Mouse (Mus musculus): ENCODE results near the gene Iqsec1.

The Iqsec1 gene

DNA sequence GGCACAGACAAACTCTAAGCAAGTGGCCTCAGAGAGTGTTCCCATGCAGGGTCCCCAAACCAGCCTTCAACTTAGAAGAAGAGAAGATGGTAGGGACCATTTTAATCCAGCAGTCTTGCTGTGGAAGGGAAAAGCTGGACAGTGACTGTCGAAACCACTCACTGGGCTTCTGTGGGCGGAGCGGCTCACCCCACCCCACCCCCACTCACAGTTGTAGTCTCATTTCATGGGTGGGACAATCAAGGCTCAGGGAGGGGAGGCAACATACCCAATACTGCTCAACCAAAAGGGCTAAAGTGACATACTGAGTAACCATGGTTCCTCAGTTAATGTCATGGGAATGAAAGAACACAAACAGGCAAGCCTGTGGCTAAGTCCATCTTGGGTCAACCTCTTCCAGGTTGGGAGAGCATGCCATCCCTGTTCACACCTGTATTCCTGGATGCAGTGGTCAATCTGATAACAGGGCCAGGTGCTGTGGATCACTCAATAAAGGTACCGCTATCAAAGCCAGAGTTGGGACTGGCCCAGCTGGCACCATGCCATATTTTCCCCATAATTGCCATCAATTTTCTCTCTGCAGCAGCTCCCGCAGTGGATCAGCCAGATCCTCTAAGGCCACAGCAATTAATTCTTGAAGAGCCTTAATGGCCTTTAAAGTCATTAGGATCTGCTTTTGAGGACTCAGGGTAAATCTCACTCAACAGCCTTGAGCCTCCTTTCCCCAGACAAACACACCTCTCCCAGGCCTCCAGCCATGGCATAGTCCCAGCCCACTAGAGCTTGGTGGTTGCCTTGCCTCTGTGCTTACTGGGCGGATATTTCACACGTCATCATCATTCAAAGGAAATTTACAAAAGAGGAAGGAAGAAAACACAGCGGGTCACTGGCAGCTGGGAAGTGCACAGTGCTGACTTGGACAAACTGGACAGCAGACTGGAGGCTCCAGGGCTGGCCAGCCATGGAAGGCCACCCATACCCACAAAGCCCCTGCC, 275.7 kb downstream of the Iqsec1 start:
- in situ Hi-C loops (cut with MboI; ENCODE audit: unreplicated experiment in 2 of 2): no loop called here

DNA sequence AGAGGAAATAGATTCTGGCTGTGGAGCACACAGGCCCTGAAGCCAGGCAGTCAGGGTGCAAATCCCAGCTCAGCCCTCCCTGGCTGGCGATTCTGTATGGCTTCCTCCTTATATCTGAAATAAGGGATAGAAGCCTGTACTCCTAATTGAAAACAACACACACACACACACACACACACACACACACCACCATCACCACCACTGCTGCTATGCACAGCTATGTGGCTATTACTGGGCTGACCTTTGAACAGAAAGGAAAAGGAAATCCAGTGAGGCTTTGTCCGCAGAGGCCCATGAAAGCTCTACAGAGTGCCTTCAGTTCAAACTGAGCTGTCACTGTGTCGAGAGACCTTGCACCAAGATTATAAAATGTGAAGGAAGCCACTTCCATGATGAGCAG, 276.4 kb downstream of the Iqsec1 start:
- in situ Hi-C loops (cut with MboI; ENCODE audit: unreplicated experiment in 2 of 2): no loop called here

DNA sequence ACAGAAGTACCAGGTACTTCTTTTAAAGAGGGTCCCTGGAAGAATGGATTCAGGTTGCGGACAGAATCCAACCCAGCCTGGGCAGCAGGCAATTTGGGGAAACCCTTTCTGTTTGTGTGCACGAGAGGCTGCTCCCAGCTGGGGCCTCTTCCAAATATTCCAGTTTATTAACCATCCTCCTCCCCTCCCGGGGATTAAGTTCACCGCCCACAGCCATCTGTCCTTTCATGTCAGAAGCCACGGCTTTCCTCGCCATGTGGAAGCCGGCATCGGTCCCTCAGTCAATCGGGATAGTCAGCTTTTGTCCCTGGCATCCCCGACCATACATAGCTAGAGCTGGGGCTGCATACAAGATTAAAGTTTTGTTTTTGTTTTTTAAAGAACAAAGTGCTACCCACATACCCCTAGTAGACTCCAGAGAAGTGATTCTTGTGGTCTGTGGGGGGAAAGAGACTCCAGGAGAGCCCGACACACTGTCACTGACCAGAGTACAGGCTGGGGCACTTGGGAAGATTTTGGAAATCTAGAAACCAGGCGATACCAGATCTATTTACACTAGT, 276.9 kb downstream of the Iqsec1 start:
- in situ Hi-C loops (cut with MboI; ENCODE audit: unreplicated experiment in 2 of 2): no loop called here

DNA sequence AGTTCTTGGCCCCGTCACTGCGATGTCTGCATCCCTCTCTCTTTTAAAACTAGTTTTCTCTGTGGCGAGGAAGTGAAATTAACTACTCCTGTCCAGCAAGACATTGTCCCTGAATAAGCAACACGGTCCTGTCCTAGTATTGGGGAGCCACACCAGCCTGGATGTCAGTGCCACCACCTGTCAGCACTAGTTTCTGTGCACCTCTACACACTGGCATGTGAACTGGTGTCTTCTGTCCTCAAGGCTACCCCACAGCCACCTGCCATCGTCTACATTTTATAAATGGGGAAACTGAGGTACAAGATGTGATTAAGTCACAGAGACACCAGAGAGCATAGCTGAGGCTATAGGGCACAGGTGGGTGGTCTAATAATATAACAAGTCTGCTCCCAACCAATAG, 277.7 kb downstream of the Iqsec1 start:
- in situ Hi-C loops (cut with MboI; ENCODE audit: unreplicated experiment in 2 of 2): no loop called here

DNA sequence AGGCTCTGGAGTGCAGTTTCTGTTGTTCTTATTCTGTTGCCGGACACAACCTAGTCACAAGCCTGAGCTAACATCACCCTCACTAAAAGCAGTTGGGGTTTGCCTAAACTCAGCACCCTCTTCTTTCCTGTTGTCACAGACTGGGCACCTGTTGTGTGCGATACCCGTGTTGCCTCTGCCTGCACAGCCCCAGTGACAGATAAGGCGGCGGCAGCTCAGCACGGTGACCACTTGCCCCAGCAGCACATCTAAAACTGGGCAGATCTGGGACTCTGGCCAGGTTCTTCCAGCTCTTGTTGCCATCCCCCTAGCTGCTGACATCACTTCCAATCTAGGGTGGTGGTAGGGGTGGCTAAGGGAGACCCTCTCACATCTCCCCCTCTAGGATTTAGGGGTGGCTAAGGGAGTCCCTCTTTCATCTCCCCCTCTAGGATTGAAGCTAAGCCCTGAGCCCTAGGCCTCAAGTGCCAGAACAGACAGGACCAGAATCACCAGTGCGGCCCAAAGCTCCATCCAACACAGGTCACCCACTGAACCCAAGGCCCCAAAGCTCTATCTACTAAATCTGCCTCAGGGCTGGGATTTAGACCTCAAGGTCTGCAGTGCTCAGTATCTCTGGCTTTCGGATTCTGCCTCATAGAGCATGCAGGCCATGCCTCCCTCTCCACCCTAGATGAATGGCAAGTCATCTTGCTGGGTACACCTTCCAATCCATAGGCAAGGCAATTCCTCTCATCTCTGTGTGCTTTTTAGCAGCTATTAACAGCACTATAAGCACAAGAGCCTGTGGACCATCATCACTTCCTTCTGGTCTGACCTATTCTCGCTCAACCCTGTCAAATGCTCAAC, 278.3 kb downstream of the Iqsec1 start:
- in situ Hi-C loops (cut with MboI; ENCODE audit: unreplicated experiment in 2 of 2): no loop called here

DNA sequence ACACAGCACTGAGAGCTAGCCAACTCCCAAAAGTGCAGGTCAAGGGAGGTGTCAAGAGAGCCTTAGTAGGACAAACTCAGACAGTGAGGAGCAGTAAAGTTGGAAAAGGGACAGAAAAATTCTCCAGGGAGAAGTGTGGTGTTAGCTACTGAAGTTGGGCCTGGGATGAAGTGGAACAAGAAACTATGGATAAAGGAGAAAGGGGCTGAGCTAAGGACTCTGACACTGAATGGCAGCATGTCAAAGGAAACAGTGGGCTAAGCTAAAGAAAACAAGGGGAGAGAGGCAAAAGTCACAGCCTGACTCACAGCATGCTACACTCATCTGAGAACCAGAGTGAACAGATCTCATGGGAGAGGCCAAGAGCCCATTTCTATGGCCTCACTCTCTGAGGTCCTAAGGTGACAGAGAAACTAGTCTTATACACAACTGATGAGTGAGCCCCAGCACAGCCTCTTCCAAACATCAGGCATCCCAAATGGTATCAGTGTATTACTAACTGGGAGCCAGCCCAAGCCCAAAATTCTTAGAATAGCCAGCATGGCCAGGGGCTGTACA, 280.3 kb downstream of the Iqsec1 start:
- in situ Hi-C loops (cut with MboI; ENCODE audit: unreplicated experiment in 2 of 2): no loop called here

DNA sequence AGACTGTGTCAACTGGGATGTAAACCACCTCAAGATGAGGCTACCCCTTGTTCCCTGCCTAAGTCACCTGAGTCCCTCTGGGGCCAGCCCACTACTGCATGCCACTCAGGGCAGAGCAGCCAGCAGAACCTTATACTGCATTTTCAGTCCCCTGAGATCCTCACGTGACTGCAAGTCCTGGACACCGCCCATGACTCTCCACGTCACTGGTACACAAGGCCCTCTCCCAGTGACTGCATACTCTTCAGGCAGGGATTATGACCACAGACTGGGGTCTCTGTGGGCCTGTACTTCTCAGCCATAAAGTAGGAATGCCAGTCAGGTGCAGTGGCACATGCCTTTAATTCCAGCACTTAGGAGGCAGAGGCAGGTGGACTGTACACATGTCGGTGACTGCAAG, 281.3 kb downstream of the Iqsec1 start:
- in situ Hi-C loops (cut with MboI; ENCODE audit: unreplicated experiment in 2 of 2): no loop called here

DNA sequence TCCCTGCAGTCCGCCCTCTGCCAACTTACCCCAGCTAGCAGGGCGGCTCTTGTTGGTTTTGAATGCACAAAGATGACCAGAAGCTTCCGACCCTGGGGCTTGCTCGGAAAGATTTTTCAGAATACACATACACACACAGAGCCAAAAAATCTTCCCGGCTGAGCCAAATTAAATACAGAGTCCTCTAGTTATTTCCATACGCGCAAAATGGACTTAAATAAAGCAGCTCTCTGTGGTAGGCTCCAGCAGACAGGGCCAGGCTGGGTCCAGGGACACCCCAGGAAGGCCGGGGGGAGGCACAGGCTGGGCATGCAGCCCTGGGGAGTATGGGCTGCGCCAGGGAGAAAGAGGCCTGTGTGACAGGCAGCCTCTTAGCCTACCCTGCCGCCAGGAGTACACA, 282.0 kb downstream of the Iqsec1 start:
- in situ Hi-C loops (cut with MboI; ENCODE audit: unreplicated experiment in 2 of 2): no loop called here

DNA sequence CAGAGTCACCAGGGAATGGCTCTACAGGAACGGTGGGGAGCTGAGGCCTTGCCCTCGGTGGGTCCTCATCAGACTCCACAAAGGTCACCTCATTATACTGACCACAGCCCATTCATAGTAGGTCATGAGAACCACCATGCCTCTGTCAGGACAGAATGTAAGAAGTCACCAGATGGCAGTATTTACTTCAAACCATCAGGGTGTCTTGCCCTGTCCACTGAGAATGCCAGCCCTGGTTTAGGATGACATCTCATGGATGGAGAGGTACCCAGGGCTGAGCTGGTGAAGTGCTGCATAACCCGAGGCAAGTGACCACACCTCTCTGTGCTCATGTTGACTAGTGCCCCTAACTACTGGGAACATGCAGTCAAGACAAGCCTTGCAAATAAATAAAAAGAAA, 282.7 kb downstream of the Iqsec1 start:
- in situ Hi-C loops (cut with MboI; ENCODE audit: unreplicated experiment in 2 of 2): no loop called here

DNA sequence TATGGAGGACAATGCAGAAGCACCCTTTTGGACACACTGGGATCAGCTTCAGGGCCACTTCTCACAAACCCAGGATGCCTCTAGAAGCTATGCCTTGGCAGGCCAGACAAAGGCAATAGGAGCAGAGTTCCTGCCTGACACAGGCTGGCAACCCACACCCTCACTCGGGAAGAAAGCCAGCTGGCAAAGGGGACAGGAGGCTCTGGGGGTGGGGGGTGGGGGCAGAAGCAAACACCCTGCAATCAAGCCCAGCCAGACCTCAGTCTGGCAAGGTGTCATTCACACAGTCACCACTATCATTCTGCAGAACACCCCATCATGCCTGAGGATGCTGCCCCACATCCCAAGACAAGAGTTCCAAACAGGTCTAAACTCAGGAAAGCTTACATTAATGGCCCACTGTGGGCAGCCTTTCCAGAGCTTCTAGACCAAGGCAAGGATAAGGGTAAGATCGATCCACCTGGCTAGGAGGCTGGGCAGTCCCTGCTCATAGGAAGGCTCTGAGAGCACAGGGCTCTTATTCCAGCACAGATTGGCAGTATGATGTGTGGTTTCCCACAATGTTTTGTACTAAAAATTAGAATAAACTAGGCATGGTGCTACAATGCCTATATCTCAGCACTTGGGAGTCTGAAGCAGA, 283.7 kb downstream of the Iqsec1 start:
- in situ Hi-C loops (cut with MboI; ENCODE audit: unreplicated experiment in 2 of 2): no loop called here

DNA sequence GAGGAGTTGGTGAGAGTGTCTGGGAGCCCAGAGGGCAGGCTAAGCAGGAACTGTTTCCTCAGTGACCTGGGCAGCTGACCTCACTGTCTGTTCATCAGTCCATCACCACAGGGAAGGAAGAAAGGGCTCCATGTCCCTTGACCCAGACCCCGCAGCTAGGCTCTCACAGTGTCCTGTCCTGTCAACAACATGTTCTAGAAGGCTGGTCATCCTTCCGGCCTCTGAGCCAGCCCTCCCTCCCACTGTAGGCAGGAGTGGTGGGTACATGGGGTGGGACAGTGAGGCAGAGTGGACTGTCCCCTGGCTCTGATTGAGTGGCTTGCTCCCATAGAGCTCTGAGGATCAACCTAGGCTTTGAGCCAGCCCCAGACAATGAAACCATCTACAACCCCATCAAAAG, 284.7 kb downstream of the Iqsec1 start:
- in situ Hi-C loops (cut with MboI; ENCODE audit: unreplicated experiment in 2 of 2): no loop called here

DNA sequence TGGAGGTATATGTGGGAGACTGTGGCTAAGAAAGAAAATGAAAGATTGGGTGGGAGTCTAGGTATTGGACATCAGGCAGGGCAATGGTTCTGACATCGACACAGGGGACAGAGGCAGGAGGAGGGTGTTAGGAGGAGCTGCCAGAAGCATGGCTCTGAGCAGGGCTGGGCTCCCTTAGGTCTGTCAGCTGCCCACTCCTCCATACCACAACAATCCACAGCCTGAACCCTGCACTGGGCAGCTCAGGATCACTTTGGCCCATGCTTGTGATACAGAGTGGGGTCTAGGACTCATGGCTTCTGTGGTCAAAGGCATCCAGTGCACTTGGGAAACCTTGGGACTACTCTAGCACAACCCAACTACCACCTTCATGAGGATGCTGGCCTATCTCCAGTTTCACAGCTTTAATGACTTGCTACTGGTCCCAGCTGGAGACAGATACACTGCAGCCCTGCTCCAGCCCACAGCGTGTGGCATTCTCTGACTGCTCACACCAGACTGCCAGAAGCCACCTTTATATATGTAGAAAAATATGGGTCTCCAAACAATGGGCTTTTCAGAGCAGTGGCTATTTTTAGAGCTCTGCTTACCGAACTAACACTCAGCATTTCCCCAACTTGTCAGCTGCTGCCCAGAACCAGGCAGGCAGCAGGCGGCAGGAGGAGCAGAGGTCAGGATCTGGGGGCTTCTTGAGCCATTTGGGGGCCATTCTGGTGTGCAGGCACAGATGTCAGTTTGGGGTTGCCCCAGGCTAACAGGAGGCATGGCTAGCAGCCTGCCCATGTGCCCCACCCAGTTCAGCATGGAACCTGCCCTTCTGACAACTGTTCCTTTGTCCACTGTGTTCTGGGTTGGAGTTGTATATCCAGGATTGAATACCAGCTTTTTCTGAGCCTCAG, 285.4 kb downstream of the Iqsec1 start:
- in situ Hi-C loops (cut with MboI; ENCODE audit: unreplicated experiment in 2 of 2): no loop called here

DNA sequence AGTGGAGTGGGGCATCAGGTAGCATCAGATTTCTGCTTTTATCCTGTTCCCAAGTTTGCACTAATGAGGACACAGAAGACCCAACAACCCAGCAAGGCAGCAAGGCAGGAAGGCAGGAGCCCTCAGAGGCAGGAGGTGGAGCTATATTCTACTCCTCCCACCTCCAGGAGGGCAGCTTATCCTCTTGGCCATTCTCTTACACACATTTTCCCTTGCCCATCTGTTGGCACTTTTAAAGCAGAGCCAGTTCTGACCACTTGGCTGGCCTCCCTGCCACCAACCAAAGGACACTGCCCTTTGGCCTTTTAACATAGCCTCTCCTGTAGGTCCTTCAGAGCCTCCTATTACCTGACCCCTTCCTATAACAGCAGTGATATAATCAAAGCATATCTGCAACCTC, 286.3 kb downstream of the Iqsec1 start:
- in situ Hi-C loops (cut with MboI; ENCODE audit: unreplicated experiment in 2 of 2): no loop called here

DNA sequence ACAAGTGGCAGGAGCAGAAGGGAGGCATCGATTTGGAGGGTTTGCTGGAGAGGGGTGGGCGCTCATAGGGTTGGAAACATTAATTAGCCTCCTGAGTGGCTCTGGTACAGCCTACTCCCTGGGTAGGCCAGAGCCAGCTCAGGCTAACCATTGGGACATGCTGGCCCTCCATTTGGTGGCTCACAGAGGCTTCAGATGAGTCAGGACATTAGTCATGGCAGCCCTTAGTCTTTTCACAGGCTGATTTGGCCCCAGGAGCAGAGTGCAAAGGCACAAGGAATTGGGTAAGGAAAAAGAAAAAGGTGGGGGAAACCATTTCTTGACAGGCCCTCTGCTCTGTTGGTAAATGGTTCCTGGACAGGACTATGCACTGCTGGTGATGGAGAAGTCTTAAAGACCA, 287.1 kb downstream of the Iqsec1 start:
- in situ Hi-C loops (cut with MboI; ENCODE audit: unreplicated experiment in 2 of 2): no loop called here

DNA sequence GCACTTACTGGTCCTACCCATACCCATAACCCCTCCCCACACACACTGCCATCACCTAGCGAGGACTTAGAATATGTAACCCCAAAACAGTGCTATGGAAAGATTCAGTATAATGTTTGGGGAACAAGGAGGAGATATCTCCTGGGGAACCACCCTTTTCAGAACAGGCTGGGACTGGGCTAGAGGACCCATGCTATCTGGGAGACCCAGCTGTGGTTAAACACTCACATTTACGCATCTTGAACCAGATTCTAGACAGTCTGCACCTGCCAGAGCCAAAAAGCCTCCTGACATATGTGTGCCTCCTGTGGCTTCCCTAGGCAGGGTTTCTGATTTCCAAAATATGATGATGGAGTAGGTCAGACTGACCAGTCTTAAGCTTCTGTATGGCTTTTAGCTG, 287.7 kb downstream of the Iqsec1 start:
- in situ Hi-C loops (cut with MboI; ENCODE audit: unreplicated experiment in 2 of 2): no loop called here

DNA sequence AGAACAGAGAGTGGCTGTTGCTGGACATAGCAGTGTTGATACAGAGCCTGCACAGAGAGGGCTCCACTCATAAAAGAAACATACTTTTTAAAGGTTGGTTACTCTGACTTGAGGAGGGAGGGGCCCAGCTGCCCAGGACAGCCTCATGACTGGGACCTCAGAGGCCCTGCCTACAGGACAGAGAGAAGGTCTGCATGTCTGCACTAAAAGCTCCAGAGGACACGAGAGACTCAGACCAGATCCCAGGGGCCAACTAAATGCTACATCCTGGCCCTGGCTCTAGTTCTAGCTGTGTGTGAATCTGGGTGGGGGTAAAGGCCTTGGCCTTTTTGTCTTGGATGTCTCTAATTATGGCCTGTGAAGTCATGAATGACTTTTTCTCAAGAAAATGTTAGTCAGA, 288.4 kb downstream of the Iqsec1 start:
- in situ Hi-C loops (cut with MboI; ENCODE audit: unreplicated experiment in 2 of 2): no loop called here

DNA sequence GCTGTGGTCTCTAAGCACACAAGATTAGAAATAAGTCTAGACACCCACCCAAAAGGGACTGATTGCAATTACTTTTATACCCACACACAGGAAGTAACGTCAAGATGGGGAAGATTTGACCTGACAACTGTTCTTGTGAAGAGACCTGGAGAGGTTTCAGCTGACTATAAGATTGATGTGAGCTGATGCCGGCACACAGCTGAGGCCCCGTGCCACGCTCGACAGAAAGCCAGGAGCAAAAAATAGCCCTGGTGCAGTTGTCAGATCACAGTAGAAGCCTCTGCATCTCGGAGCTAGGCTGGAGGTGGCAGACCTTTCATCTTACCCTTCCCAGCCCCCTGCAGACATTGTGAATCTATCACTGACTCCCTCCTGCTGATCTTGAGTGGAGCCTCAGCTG, 289.6 kb downstream of the Iqsec1 start:
- in situ Hi-C loops (cut with MboI; ENCODE audit: unreplicated experiment in 2 of 2): no loop called here

DNA sequence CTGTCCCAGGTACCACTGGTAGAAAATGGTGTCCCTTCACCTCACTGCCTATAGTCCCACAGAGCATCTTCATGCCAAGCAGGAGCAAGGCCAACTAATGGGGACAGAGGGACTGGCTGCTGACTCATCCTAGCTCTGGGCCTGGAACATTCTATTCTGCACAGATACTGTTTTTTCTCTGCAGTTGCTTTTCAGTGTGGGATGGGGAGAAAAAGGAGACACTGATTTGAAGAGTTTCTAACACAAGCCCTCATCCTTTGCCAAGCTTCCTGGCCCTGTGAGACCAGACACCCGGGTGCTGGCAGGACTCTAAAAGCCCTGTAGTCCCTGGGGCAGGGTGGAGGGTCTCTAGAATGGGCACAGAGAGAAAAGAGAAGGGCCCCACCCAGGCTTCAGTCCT, 292.7 kb downstream of the Iqsec1 start:
- in situ Hi-C loops (cut with MboI; ENCODE audit: unreplicated experiment in 2 of 2): no loop called here

DNA sequence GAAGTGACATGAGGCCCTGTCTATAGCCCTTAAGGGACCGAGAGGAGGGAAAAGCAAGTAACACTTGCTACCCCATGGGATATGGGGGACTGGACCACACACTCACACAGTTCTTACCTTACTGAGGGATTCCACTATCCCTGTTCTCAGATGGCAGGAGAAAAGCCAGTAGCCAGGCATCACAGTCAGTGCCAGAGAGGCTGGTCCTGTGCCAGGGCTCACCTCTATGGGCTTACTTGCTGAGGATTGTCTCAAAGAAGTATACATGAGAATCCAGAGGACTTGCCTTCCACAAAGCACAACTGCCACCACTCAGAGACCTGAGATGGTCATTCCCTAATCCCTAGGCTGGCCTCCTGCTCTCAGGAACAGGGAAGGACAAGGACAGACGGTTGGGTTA, 296.1 kb downstream of the Iqsec1 start:
- in situ Hi-C loops (cut with MboI; ENCODE audit: unreplicated experiment in 2 of 2): no loop called here

DNA sequence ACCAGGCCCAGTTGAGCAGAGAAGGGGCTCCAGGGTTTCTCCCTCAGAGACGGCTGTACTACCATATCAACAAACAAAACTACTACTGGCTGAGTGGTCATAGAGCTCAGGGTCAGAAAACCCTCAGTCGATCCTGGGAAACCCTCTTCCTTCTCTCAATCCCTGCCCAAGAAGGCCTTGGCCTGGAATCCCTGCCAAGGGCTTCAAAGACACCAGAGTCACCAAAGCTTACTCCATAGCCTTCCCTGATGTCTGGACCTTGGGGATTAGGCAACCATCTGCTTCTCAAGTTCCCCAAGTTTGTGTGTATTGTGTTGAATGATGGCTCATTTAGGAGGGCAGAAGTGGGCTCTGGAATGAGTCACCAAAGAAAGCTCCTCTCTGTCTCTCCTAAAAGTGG, 296.6 kb downstream of the Iqsec1 start:
- in situ Hi-C loops (cut with MboI; ENCODE audit: unreplicated experiment in 2 of 2): no loop called here
